Mouse (Mus musculus): ENCODE data around the gene Nts.
"Not testable (repeated sequence)": the region's sequence is repeated elsewhere in the genome, so short reads cannot be mapped to it uniquely, and the experiment has no call there.

Gene Nts

GRCm38 (mm10) chr10:102490386-102490785 is at the start of gene Nts:
Nts (minus strand) TSS chr10:102490486.
- DNase-seq (ENCODE audit: low read depth, low spot score), result no peak

- DNase-seq (ENCODE audit: low read depth, low spot score), result no peak
These were observed 37.6 kb upstream of the Nts start for GRCm38 (mm10) chr10:102527901-102528300.

DNA sequence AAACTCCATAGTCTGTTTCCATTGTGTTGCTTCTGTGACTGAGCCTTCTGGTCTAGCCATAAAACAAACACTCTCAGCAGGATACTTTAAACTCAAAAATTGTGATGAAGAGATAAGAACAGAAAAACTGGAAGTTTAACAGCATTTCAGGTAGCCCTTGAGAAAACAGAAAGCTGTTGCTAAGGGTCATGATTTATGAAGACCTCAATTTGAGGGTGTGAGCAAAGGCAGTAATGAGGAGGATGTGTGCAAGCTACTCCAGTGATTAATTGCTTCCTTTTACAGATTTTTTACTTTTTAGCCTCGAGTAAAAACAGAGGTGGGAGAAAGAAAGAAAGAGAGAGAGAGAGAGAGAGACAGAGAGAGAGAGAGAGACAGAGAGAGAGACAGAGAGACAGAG is 23.9 kb upstream of the Nts start:
- DNase-seq (ENCODE audit: low read depth, low spot score), result no peak

DNA sequence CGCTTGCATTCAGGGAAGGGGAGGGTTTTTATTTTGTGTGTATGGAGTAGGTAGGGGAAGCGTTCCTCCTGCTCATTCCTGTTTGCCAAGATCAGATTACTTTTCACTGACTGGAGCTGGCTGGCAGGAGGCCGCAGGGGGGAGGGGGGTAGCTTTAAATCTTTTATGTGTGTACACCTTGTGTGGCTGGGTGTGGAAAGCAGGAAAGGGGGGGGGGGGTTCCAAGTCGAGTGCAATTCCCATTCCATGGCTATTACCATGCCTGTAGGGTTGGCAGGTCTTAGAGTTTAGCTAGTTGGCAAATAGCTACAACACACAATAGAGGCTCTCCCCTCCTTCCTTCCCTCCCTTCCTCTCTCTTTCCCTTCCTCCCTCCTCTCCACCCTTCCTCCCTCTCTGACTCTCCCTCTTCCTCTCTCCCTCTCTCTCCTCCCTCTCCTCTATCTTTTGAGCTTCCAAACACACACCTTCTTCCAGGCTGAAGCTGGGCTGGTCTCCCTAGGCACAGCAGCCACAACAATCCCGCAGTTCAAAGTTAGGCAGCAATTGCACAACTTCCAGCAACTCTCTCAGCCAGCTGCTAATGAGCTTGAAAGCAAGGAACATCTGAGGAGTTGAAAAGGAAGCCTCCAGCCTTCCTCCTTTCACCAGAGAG is 21.6 kb upstream of the Nts start, which contains the start of gene Rassf9:
Rassf9 (plus strand) TSS at position 416 of the 655 bp plus-strand sequence.
- DNase-seq (ENCODE audit: low read depth, low spot score), result peak; percentile 7

- no peak for DNase-seq (ENCODE audit: low read depth, low spot score)
These were observed 21.1 kb upstream of the Nts start for GRCm38 (mm10) chr10:102511461-102511806.

GRCm38 (mm10) chr10:102507386-102507785 is 17.1 kb upstream of the Nts start:
- no peak for DNase-seq (ENCODE audit: low read depth, low spot score)

- peak; percentile 19 for DNase-seq (ENCODE audit: low read depth, low spot score)
These were observed 8.5 kb upstream of the Nts start for GRCm38 (mm10) chr10:102498754-102499153.

GRCm38 (mm10) chr10:102491792-102492191 is 1.5 kb upstream of the Nts start:
- peak; percentile 26 for DNase-seq (ENCODE audit: low read depth, low spot score)

GRCm38 (mm10) chr10:102469412-102469811 is 20.9 kb downstream of the Nts start:
- no peak for DNase-seq (ENCODE audit: low read depth, low spot score)

- DNase-seq (ENCODE audit: low read depth, low spot score), result peak; percentile 70
These were observed 38.5 kb downstream of the Nts start for GRCm38 (mm10) chr10:102451756-102452155.

DNA sequence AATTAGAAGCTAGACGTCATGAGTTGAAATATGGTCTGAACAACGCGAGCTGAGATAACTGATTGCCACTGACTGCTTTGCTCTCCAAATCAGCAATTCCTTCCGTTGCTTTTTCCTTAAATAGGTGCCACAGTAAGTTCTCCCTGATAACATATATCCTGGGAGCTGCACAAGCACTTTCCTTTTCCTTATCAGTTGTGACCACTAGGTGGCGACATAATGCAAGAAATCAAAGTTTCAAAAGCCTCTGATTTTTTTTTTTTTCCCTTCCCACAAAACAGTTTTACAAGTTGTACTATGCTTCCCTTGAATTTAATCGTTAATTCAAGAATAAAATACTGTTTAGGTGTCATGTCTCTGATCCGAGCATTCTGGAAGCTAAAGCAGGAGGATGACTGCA is 40.8 kb downstream of the Nts start:
- peak; percentile 68 for DNase-seq (ENCODE audit: low read depth, low spot score)

GRCm38 (mm10) chr10:102444912-102445556 is 45.3 kb downstream of the Nts start:
- peak; percentile 11 for DNase-seq (ENCODE audit: low read depth, low spot score)

DNA sequence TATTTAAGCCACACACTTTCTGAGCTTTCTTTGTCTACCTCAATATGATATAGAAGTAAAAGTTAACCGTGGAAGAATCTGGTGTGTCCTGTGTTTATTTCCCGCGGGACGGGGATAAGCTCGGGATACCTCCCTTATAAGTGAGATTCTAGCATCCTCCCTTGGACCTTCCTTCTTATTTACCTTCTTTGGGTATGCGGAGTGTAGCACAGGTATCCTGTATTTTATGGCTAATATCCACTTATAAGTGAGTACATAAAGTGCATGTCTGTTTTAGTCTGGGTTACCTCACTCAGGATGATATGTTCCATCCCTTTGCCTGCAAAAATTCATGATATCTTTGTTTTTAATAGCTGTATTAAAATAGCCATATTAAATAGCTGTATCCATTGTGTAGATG is 54.8 kb downstream of the Nts start:
- not testable (repeated sequence) for DNase-seq (ENCODE audit: low read depth, low spot score)

- peak; percentile 29 for DNase-seq (ENCODE audit: low read depth, low spot score)
These were observed 55.2 kb downstream of the Nts start for GRCm38 (mm10) chr10:102435048-102435447.
